Mouse (Mus musculus) stomach, embryonic 16.5 days (tissue): ENCODE data around the gene Prkar2a. TPM values are rescaled to one million over a fixed set of nuclear protein-coding genes. Genes with fewer than 3 reads are reported as not detected.

Experiments
- ATAC-seq: fragments of 200-750 bp; cut with Nextera tagmentation; 2 replicates; pipeline ENCODE4 v1.8.0; 2017; ENCODE audit warnings: moderate number of reproducible peaks, moderate TSS enrichment; ENCODE audit not compliant: insufficient read depth, low FRiP score
- H3K27ac ChIP-seq: fragments of 300-500 bp; sonication (generic); 2 replicates; pipeline ENCODE4 v1.5.1; 2014; ENCODE audit warnings: low read length
- H3K27me3 ChIP-seq: fragments of 300-500 bp; sonication (generic); 2 replicates; pipeline ENCODE4 v1.6.1; 2014; ENCODE audit warnings: low read length, control low read depth, mixed read lengths; ENCODE audit not compliant: control insufficient read depth, insufficient read depth
- H3K36me3 ChIP-seq: fragments of 300-500 bp; sonication (generic); 2 replicates; pipeline ENCODE4 v1.6.1; 2014; ENCODE audit warnings: low read length; ENCODE audit not compliant: control insufficient read depth, insufficient read depth
- H3K4me1 ChIP-seq: fragments of 300-500 bp; sonication (generic); 2 replicates; pipeline ENCODE4 v1.6.1; 2014; ENCODE audit warnings: low read length, control low read depth, mixed read lengths; ENCODE audit not compliant: control insufficient read depth, insufficient read depth
- H3K4me2 ChIP-seq: fragments of 300-500 bp; sonication (generic); 2 replicates; pipeline ENCODE4 v1.6.1; 2014; ENCODE audit warnings: low read depth, low read length, mixed read lengths
- H3K4me3 ChIP-seq: fragments of 300-500 bp; sonication (generic); replicated peaks from 2 replicates; pipeline ENCODE4 v1.5.1; 2014; ENCODE audit warnings: mild to moderate bottlenecking, low read length
- H3K9ac ChIP-seq: fragments of 300-500 bp; sonication (generic); 2 replicates; pipeline ENCODE4 v1.6.1; 2014; ENCODE audit warnings: low read length
- H3K9me3 ChIP-seq: fragments of 300-500 bp; sonication (generic); replicated peaks from 2 replicates; pipeline ENCODE4 v1.6.1; 2016; ENCODE audit warnings: low read length, control low read depth; ENCODE audit not compliant: control insufficient read depth
- WGBS: fragments of 180-500 bp; shearing (Covaris S2); extraction: QIAGEN DNeasy Blood & Tissue Kit; methylation state at CpG from one replicate; pipeline ENCODE4 v1.1.7; 2014; 5-methylcytosine and 5-hydroxymethylcytosine counted together
- polyA plus RNA-seq: library from polyadenylated mRNA; unstranded; fragments of >200 nt; fragmentation: Nextera tagmentation; extraction: Ambion mirVana; gene quantifications from 2 replicates; pipeline ENCODE4 v1.2.1, GENCODE M21; 2015

Prkar2a gene
- polyA plus RNA-seq, 1 experiment from 2014 or later, result 23.4 TPM

DNA sequence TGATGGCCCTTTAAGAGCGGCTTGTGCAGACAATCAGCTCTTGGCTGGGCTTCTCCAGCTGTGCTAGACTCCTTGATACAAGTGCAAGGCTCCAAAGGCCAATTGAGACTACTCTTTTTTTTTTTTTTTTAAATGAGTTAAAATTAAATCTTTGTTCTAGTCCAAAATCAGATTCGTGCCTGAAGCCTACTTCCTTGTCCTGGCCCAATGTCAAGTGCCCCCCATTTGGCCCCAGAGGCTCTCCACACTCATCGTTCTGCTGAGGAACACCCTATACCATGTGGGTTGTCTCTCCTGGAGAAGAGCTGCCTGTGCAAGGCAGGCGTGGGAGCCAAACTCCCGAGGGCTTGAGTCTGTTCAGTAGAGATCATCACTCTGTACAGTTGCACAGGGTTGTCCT, 91.8 kb downstream of the Prkar2a start:
- Histone ChIP-seq H3K36me3 (no peaks in the 10 kb centered on the region), H3K9ac (no peak overlapping the region), H3K27ac (no peak overlapping the region), H3K9me3 (no peaks in the 10 kb centered on the region), H3K4me2 (no peak overlapping the region), H3K4me1 (peaks cover 17% of the 10 kb centered on the region), H3K27me3 (no peaks in the 10 kb centered on the region), H3K4me3 (no peak overlapping the region)
- ATAC-seq, result no peak
- 46% methylated on average over 5 of the region's 5 CpGs for WGBS

GRCm38 (mm10) chr9:108781891-108782290, 92.8 kb downstream of the Prkar2a start:
- Histone ChIP-seq H3K4me2 (no peak overlapping the region), H3K27ac (0 out of 2 replicates have a peak overlapping the region, but pooled peaks have one; percentile 4)
- WGBS, result 43% methylated on average over 4 of the region's 4 CpGs

DNA sequence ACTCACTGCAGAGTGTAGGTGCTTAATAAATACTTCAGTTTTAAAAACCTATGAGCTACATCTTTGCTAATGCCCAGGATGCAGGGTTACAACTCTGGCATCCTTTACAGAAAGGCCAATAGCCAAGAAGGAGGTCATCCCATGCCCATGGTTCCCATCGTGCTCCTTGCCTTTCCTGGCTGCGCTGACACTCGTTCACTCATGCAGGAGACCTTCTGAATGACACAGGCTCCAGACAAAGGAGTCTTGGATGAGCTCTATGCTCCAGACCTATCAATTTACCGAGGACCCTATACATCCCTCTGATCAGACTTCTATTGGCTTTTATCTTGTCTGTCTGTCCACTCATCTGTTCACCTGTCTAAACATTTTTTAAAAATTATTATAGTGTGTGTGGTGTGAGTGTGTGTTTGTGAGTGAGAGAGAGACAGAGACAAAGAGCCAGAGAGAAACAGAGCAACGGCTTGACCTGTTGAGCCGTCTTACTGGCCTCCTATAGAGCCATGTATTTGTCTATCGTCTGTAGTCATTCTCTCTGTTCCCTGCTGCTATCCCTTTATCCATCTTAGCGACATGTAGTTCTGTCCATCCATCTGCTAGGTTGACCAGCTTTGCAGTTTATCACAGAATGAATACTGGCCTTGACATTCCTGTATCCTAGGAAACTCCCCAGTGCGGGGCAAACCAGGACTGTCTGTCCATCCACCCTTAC, 93.9 kb downstream of the Prkar2a start:
- Histone ChIP-seq H3K4me1 (peaks cover 27% of the 10 kb centered on the region), H3K4me2 (peak overlapping the region; percentile 87), H3K36me3 (no peaks in the 10 kb centered on the region), H3K27me3 (no peaks in the 10 kb centered on the region), H3K9me3 (no peaks in the 10 kb centered on the region), H3K4me3 (peak overlapping the region; percentile 95), H3K9ac (peak overlapping the region; percentile 99), H3K27ac (peak overlapping the region; percentile 69)
- ATAC-seq, result no peak
- WGBS, result 22% methylated on average over 9 of the region's 9 CpGs

More at GRCm38 (mm10) chr9:108781891-108782290, 92.8 kb downstream of the Prkar2a start:
- H3K9me3 ChIP-seq, result no peaks in the 10 kb centered on the region
- no peak overlapping the region for H3K9ac ChIP-seq
- H3K4me3 ChIP-seq, result no peak overlapping the region
- peaks cover 21% of the 10 kb centered on the region for H3K4me1 ChIP-seq
- no peaks in the 10 kb centered on the region for H3K27me3 ChIP-seq
- ATAC-seq, result no peak
- H3K36me3 ChIP-seq, result no peaks in the 10 kb centered on the region

DNA sequence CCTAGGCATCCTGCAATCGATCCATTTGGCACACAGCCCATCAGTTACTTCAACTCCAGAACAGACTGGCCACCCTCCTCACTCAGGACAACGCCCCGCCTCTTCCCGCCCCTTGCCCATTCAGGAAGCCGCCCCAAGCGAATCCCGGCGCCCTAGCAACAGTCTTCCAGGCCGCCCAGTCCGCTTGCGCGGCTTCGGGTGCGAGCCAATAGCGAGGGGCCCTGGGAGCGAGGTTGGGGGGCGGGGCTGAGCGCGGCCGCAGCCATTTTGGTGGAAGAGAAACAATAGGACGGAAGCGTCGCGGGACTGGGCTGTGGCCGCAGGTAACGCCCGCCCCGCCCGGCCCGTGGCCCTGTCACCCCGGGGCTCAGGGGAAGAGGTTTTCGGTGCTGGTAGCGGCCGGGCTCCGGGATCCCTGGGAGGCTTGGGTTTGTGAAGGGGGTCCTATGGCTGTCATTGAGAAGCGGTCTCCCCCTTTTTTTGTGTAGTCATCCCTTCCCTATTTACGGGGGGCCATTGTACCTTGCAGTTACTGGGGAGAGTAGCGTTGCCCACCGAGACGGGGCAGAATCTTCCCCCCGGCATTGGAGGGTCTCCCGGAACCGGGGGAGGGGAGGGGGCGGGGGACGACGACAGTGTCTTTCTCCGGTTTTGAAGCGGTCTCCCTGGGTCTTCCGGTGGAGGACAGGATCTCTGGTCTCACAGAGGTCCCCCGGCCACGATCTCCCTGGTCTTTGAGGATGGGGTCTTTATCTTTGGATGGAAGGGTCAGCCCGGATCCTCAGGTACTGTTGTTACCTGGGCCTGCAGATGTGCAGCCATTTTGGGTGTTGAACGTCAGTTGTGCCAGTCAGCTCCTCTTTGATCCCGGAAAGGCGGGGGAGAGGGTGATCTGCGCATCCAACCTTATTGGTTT, 94.7 kb downstream of the Prkar2a start, which contains the start of gene Ip6k2:
Gene Ip6k2, plus strand, starts transcription at position 249 of the 916 bp plus-strand sequence.
- no peaks in the 10 kb centered on the region for H3K36me3 ChIP-seq
- H3K4me2 ChIP-seq, result peak within 1 kb of the TSS; percentile 87
- ATAC-seq, result peak; percentile 99
- H3K9me3 ChIP-seq, result no peaks in the 10 kb centered on the region
- under 1% methylated on average over 56 of the region's 56 CpGs for WGBS
- H3K4me1 ChIP-seq, result peaks cover 29% of the 10 kb centered on the region
- H3K4me3 ChIP-seq, result peak within 1 kb of the TSS; percentile 95
- H3K27ac ChIP-seq, result peak within 1 kb of the TSS; percentile 88
- H3K27me3 ChIP-seq, result no peaks in the 10 kb centered on the region
- peak within 1 kb of the TSS; percentile 99 for H3K9ac ChIP-seq

- no peaks in the 10 kb centered on the region for H3K9me3 ChIP-seq
- peaks cover 29% of the 10 kb centered on the region for H3K4me1 ChIP-seq
- no peaks in the 10 kb centered on the region for H3K27me3 ChIP-seq
- H3K27ac ChIP-seq, result no peak overlapping the region
- peak overlapping the region; percentile 95 for H3K4me3 ChIP-seq
- 0 out of 2 replicates have a peak overlapping the region, but pooled peaks have one; percentile 20 for H3K9ac ChIP-seq
- H3K4me2 ChIP-seq, result peak overlapping the region; percentile 87
- no peak for ATAC-seq
- no peaks in the 10 kb centered on the region for H3K36me3 ChIP-seq
Measured at GRCm38 (mm10) chr9:108785416-108785815, 96.3 kb downstream of the Prkar2a start.

- Histone ChIP-seq H3K9me3 (no peaks in the 10 kb centered on the region), H3K27me3 (no peaks in the 10 kb centered on the region), H3K36me3 (no peaks in the 10 kb centered on the region), H3K4me1 (peaks cover 36% of the 10 kb centered on the region), H3K9ac (no peak overlapping the region), H3K27ac (no peak overlapping the region), H3K4me2 (no peak overlapping the region), H3K4me3 (no peak overlapping the region)
- no peak for ATAC-seq
- WGBS, result 85% methylated on average over 1 of the region's 1 CpGs
Measured at GRCm38 (mm10) chr9:108786494-108786893, 97.4 kb downstream of the Prkar2a start.

GRCm38 (mm10) chr9:108787080-108787479, 98.0 kb downstream of the Prkar2a start:
- H3K36me3 ChIP-seq, result no peaks in the 10 kb centered on the region
- no peak overlapping the region for H3K4me2 ChIP-seq
- no peak overlapping the region for H3K9ac ChIP-seq
- ATAC-seq, result no peak
- H3K4me3 ChIP-seq, result no peak overlapping the region
- 84% methylated on average over 2 of the region's 2 CpGs for WGBS
- H3K9me3 ChIP-seq, result no peaks in the 10 kb centered on the region
- peaks cover 42% of the 10 kb centered on the region for H3K4me1 ChIP-seq
- no peaks in the 10 kb centered on the region for H3K27me3 ChIP-seq
- no peak overlapping the region for H3K27ac ChIP-seq

- Histone ChIP-seq H3K4me1 (peaks cover 39% of the 10 kb centered on the region), H3K4me2 (no peak overlapping the region), H3K36me3 (no peaks in the 10 kb centered on the region), H3K9me3 (no peaks in the 10 kb centered on the region), H3K27ac (no peak overlapping the region), H3K27me3 (no peaks in the 10 kb centered on the region), H3K4me3 (no peak overlapping the region), H3K9ac (0 out of 2 replicates have a peak overlapping the region, but pooled peaks have one; percentile 3)
- WGBS, result 53% methylated on average over 3 of the region's 3 CpGs
- ATAC-seq, result no peak
Measured at GRCm38 (mm10) chr9:108788713-108789112, 99.6 kb downstream of the Prkar2a start.

DNA sequence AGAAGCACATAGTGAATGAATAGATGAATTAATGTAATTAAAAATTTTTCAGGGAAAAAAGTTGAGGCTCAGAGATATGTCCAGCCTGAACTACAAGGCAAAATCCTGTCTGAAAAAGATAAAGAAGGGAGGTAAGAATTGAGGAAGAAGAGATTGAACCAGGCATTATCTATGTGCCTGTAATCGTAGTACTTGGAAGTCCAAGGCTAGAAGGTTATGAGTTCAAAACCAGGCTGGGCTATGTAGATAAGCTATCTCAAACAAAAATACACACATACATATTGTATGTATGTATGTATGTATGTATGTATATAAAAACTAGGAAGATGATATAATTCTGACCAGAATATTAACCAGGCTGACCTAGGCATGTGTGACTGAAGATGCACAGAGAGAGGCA, 103.2 kb downstream of the Prkar2a start:
- Histone ChIP-seq H3K4me2 (no peak overlapping the region), H3K27ac (no peak overlapping the region), H3K9me3 (no peaks in the 10 kb centered on the region), H3K27me3 (no peaks in the 10 kb centered on the region), H3K36me3 (peaks cover 9% of the 10 kb centered on the region), H3K9ac (no peak overlapping the region), H3K4me3 (no peak overlapping the region), H3K4me1 (peaks cover 47% of the 10 kb centered on the region)
- ATAC-seq, result no peak
- 72% methylated on average over 1 of the region's 1 CpGs for WGBS
